Mouse (Mus musculus): ENCODE data around the gene Olfr1427. TPM values are rescaled to one million over a fixed set of nuclear protein-coding genes. Genes with fewer than 3 reads are reported as not detected.

Gene Olfr1427
- polyA plus RNA-seq (2014; fragmentation: Illumina TruSeq; extraction: RNeasy Lipid Tissue Mini Kit (QIAGEN cat#74804); ENCODE audit: low read depth, low replicate concordance) = not detected

DNA sequence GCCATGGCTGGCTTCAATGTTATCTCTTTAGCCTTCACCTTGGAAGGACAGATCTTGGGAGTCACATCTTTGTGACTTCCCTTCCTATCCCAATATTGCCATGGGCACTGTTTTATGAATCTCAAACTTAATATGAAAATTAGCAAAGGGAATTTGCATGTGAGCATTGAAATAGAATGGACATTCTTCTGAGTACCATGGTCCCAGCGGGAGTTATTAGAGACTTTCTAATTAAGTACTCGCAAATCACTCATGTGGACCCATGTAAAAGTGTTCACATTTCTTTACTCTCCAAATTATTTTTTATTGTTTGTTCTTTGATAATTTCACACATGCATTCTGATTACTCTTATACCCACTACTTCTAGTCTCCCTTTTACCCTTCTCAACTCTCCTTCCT is at the start of gene Olfr1427:
TSS of gene Olfr1427 (minus strand) at position 101 of the 400 bp plus-strand sequence.

DNA sequence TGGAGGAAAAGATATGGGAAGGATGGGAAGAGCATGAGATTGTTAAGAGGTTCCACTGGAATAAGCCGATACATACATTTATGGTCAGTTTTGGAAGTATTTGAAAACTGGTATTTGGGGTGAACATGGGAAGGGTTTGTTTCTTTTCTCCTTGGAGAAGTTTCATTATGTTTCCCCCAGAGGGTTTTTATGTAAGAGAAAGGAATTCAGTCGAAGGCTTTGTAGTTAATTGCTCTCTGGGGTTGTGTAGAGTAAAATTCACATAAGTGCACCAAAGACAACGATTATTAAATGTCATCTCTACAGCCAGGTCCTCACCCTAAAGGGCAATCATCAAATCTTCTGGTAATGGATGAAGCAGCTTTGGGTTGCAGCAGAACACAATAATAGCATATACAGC is 20.0 kb upstream of the Olfr1427 start, which contains the start of gene Olfr76:
TSS of gene Olfr76 (minus strand) at position 101 of the 400 bp plus-strand sequence.

DNA sequence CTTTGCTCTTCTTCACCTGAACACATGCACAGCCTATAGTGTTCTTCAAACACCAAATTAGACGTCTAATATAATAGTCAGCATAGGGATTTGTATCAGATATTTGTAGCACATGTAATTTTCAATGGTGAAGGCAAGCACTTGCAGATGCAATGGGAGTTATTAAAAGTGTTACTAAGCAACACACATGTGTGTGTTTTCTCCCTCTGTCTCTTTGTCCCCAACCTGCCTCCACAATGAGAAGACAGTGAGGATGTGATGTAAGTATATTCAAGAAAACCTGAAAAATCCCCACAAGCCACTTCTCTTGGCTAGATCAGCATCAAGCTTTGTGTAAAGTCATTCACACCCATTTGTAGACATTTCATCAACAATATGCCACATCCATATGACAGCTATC is 12.7 kb upstream of the Olfr1427 start, which contains the start of gene Olfr1428:
TSS of gene Olfr1428 (minus strand) at position 101 of the 400 bp plus-strand sequence.

DNA sequence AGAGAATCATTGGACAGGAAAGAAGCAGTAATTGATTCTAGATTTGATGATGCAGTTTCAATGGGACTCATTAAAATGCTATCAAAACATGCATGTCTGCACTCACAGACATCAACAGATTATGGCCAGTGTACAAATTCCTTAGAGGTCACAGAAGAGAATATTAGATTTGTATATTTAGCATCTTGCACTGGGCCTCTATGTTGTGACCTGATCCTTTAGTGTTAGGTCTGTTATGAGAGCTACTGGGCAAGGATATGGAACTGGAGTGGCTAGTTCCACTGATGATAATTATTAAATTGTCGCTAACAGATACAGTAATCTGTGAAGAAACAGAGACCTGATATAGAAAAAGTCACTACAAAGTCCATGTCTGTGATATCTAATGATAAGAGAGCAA is 11.2 kb downstream of the Olfr1427 start, which contains the start of gene Olfr1426:
TSS of gene Olfr1426 (minus strand) at position 101 of the 400 bp plus-strand sequence.

DNA sequence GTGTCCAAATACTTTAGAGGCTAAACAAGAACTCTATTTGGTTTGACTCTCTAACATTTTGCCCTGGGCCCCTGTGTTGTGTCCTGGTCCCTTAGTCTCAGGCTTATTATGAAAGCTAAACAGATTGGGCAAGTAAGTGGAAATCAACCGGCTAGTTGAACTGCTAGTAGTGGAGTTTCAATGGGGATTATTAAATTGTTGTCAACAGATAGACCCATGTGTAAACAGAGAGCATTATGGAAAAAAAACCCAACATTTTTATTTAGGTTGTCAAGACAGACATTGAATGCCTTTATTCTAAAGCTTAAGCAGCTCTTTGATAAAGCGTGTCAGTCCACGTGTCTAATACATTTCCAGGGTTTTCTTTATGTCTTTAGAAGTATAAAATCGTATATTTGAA is 25.5 kb downstream of the Olfr1427 start, which contains the start of gene Olfr1425:
TSS of gene Olfr1425 (minus strand) at position 101 of the 400 bp plus-strand sequence.

DNA sequence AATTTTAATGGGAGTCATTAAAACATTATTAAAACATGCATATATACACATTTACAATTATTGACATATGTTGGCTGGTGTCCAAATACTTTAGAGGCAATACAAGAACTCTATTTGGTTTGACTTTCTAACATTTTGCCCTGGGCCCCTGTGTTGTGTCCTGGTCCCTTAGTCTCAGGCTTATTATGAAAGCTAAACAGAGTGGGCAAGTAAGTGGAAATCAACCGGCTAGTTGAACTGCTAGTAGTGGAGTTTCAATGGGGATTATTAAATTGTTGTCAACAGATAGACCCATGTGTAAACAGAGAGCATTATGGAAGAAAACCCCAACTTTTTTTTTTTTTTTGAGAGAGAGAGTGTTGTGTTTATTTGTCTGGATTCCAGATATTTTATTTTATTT is 40.6 kb downstream of the Olfr1427 start, which contains the start of gene Olfr1424:
TSS of gene Olfr1424 (minus strand) at position 101 of the 400 bp plus-strand sequence.

Other genes with a start within 250 kb of the Olfr1427 start
- gene Olfr1418, start 242.3 kb downstream of the Olfr1427 start, polyA plus RNA-seq (2014; fragmentation: Illumina TruSeq; extraction: RNeasy Lipid Tissue Mini Kit (QIAGEN cat#74804); ENCODE audit: low read depth, low replicate concordance) = not detected
- gene Olfr1419, start 228.2 kb downstream of the Olfr1427 start, polyA plus RNA-seq (2014; fragmentation: Illumina TruSeq; extraction: RNeasy Lipid Tissue Mini Kit (QIAGEN cat#74804); ENCODE audit: low read depth, low replicate concordance) = not detected
- gene Olfr1420, start 216.8 kb downstream of the Olfr1427 start, polyA plus RNA-seq (2014; fragmentation: Illumina TruSeq; extraction: RNeasy Lipid Tissue Mini Kit (QIAGEN cat#74804); ENCODE audit: low read depth, low replicate concordance) = not detected
- 24.4 TPM for gene Patl1, start 190.9 kb downstream of the Olfr1427 start, polyA plus RNA-seq (2014; fragmentation: Illumina TruSeq; extraction: RNeasy Lipid Tissue Mini Kit (QIAGEN cat#74804); ENCODE audit: low read depth, low replicate concordance)
- gene Osbp, start 137.4 kb downstream of the Olfr1427 start, polyA plus RNA-seq (2014; fragmentation: Illumina TruSeq; extraction: RNeasy Lipid Tissue Mini Kit (QIAGEN cat#74804); ENCODE audit: low read depth, low replicate concordance) = 73.1 TPM
- gene Olfr1423, start 62.0 kb downstream of the Olfr1427 start, polyA plus RNA-seq (2014; fragmentation: Illumina TruSeq; extraction: RNeasy Lipid Tissue Mini Kit (QIAGEN cat#74804); ENCODE audit: low read depth, low replicate concordance) = not detected
- gene Olfr1424, start 40.7 kb downstream of the Olfr1427 start, polyA plus RNA-seq (2014; fragmentation: Illumina TruSeq; extraction: RNeasy Lipid Tissue Mini Kit (QIAGEN cat#74804); ENCODE audit: low read depth, low replicate concordance) = not detected
- gene Olfr1425, start 25.6 kb downstream of the Olfr1427 start, polyA plus RNA-seq (2014; fragmentation: Illumina TruSeq; extraction: RNeasy Lipid Tissue Mini Kit (QIAGEN cat#74804); ENCODE audit: low read depth, low replicate concordance) = not detected
- gene Olfr1426, start 11.3 kb downstream of the Olfr1427 start, polyA plus RNA-seq (2014; fragmentation: Illumina TruSeq; extraction: RNeasy Lipid Tissue Mini Kit (QIAGEN cat#74804); ENCODE audit: low read depth, low replicate concordance) = not detected
- gene Olfr1428, start 12.6 kb upstream of the Olfr1427 start, polyA plus RNA-seq (2014; fragmentation: Illumina TruSeq; extraction: RNeasy Lipid Tissue Mini Kit (QIAGEN cat#74804); ENCODE audit: low read depth, low replicate concordance) = not detected
- not detected for gene Olfr76, start 19.9 kb upstream of the Olfr1427 start, polyA plus RNA-seq (2014; fragmentation: Illumina TruSeq; extraction: RNeasy Lipid Tissue Mini Kit (QIAGEN cat#74804); ENCODE audit: low read depth, low replicate concordance)
- not detected for gene Olfr1555-ps1, start 66.8 kb upstream of the Olfr1427 start, polyA plus RNA-seq (2014; fragmentation: Illumina TruSeq; extraction: RNeasy Lipid Tissue Mini Kit (QIAGEN cat#74804); ENCODE audit: low read depth, low replicate concordance)
- gene Olfr1431, start 97.3 kb upstream of the Olfr1427 start, polyA plus RNA-seq (2014; fragmentation: Illumina TruSeq; extraction: RNeasy Lipid Tissue Mini Kit (QIAGEN cat#74804); ENCODE audit: low read depth, low replicate concordance) = not detected
- not detected for gene Olfr1432, start 129.3 kb upstream of the Olfr1427 start, polyA plus RNA-seq (2014; fragmentation: Illumina TruSeq; extraction: RNeasy Lipid Tissue Mini Kit (QIAGEN cat#74804); ENCODE audit: low read depth, low replicate concordance)
- not detected for gene Olfr262, start 138.3 kb upstream of the Olfr1427 start, polyA plus RNA-seq (2014; fragmentation: Illumina TruSeq; extraction: RNeasy Lipid Tissue Mini Kit (QIAGEN cat#74804); ENCODE audit: low read depth, low replicate concordance)
- gene Olfr235, start 157.7 kb upstream of the Olfr1427 start, polyA plus RNA-seq (2014; fragmentation: Illumina TruSeq; extraction: RNeasy Lipid Tissue Mini Kit (QIAGEN cat#74804); ENCODE audit: low read depth, low replicate concordance) = not detected
- not detected for gene Olfr1434, start 176.5 kb upstream of the Olfr1427 start, polyA plus RNA-seq (2014; fragmentation: Illumina TruSeq; extraction: RNeasy Lipid Tissue Mini Kit (QIAGEN cat#74804); ENCODE audit: low read depth, low replicate concordance)
- gene Olfr1436, start 195.8 kb upstream of the Olfr1427 start, polyA plus RNA-seq (2014; fragmentation: Illumina TruSeq; extraction: RNeasy Lipid Tissue Mini Kit (QIAGEN cat#74804); ENCODE audit: low read depth, low replicate concordance) = not detected
- gene Olfr1437, start 221.8 kb upstream of the Olfr1427 start, polyA plus RNA-seq (2014; fragmentation: Illumina TruSeq; extraction: RNeasy Lipid Tissue Mini Kit (QIAGEN cat#74804); ENCODE audit: low read depth, low replicate concordance) = not detected
- not detected for gene Olfr1438-ps1, start 232.6 kb upstream of the Olfr1427 start, polyA plus RNA-seq (2014; fragmentation: Illumina TruSeq; extraction: RNeasy Lipid Tissue Mini Kit (QIAGEN cat#74804); ENCODE audit: low read depth, low replicate concordance)